Mouse (Mus musculus) ES-E14 (cell line): Measurements from ENCODE around the gene Slk. TPM values are rescaled to one million over a fixed set of nuclear protein-coding genes. Genes with fewer than 3 reads are reported as not detected.

Experiments used
- DNase-seq: peaks from one replicate; pipeline ENCODE4 v3.0.0-alpha.2; 2013; ENCODE audit warnings: low read depth, low spot score
- H3K27ac ChIP-seq: 2 replicates; pipeline ENCODE4 v1.5.1; 2012; ENCODE audit warnings: low read depth, mild to moderate bottlenecking, low read length, moderate library complexity, mixed read lengths; ENCODE audit not compliant: poor library complexity, insufficient read depth, severe bottlenecking
- H3K36me3 ChIP-seq: 2 replicates; pipeline ENCODE4 v1.6.1; 2012; ENCODE audit warnings: mild to moderate bottlenecking, low read length, moderate library complexity, mixed read lengths; ENCODE audit not compliant: control insufficient read depth, poor library complexity, insufficient read depth, severe bottlenecking
- H3K4me1 ChIP-seq, 2 experiments: fragments of 150-350 bp in 1 of 2; sonication (generic) in 1 of 2; 2 replicates each; pipeline ENCODE4 v1.6.1; 2012; ENCODE audit warnings: low read length in 2 of 2, mild to moderate bottlenecking in 1 of 2, mixed read lengths in 1 of 2; ENCODE audit not compliant: control insufficient read depth in 2 of 2, insufficient read depth in 2 of 2, poor library complexity in 1 of 2
- H3K4me3 ChIP-seq, 2 experiments: fragments of 150-350 bp in 1 of 2; sonication (generic) in 1 of 2; 2 replicates each; pipeline ENCODE4 v1.5.1; 2012; ENCODE audit warnings: low read length in 2 of 2, low read depth in 1 of 2, mild to moderate bottlenecking in 1 of 2, mixed read lengths in 1 of 2; ENCODE audit not compliant: insufficient read depth in 1 of 2, poor library complexity in 1 of 2, severe bottlenecking in 1 of 2
- H3K9ac ChIP-seq: 2 replicates; pipeline ENCODE4 v1.6.1; 2012; ENCODE audit warnings: low read depth, mild to moderate bottlenecking, low read length, mixed read lengths; ENCODE audit not compliant: poor library complexity, insufficient read depth, severe bottlenecking
- H3K9me3 ChIP-seq: fragments of 150-350 bp; sonication (generic); 2 replicates; pipeline ENCODE4 v1.6.1; 2012; ENCODE audit warnings: low read depth, mild to moderate bottlenecking, low read length; ENCODE audit not compliant: control insufficient read depth, insufficient read depth
- CHD2 ChIP-seq: IDR thresholded peaks from 2 replicates; pipeline ENCODE4 v1.6.1; 2014; ENCODE audit warnings: mild to moderate bottlenecking, low read depth, low read length, inconsistent platforms
- HCFC1 ChIP-seq: IDR thresholded peaks from 2 replicates; pipeline ENCODE4 v1.6.1; 2012; ENCODE audit warnings: low read length, inconsistent platforms, borderline replicate concordance; ENCODE audit not compliant: insufficient read depth
- MAFK ChIP-seq: IDR thresholded peaks from 2 replicates; pipeline ENCODE4 v1.6.1; 2014; ENCODE audit warnings: mild to moderate bottlenecking, low read depth, low read length, inconsistent platforms; ENCODE audit not compliant: insufficient read depth
- ZC3H11A ChIP-seq: IDR thresholded peaks from 2 replicates; pipeline ENCODE4 v1.6.1; 2012; ENCODE audit warnings: low read depth, mild to moderate bottlenecking, inconsistent platforms, low read length, borderline replicate concordance
- ZNF384 ChIP-seq: IDR thresholded peaks from 2 replicates; pipeline ENCODE4 v1.6.1; 2012; ENCODE audit warnings: low read depth, low read length, inconsistent platforms
- in situ Hi-C, 2 experiments: fragments of 600-800 bp; cut with MboI; formaldehyde crosslinking; loops; one replicate each; pipeline ENCODE4 v1.15.1; 2025; ENCODE audit warnings: low sequenced_read_pairs in 2 of 2, inconsistent platforms in 1 of 2; ENCODE audit not compliant: unreplicated experiment in 2 of 2
- total RNA-seq: library from RNA; depleted of rRNA; stranded (reverse); fragments of 300-350 nt; gene quantifications from 2 replicates; pipeline ENCODE4 v1.2.3, GENCODE M21; 2012

Slk gene
- total RNA-seq, 1 experiment = 23.4 TPM

DNA sequence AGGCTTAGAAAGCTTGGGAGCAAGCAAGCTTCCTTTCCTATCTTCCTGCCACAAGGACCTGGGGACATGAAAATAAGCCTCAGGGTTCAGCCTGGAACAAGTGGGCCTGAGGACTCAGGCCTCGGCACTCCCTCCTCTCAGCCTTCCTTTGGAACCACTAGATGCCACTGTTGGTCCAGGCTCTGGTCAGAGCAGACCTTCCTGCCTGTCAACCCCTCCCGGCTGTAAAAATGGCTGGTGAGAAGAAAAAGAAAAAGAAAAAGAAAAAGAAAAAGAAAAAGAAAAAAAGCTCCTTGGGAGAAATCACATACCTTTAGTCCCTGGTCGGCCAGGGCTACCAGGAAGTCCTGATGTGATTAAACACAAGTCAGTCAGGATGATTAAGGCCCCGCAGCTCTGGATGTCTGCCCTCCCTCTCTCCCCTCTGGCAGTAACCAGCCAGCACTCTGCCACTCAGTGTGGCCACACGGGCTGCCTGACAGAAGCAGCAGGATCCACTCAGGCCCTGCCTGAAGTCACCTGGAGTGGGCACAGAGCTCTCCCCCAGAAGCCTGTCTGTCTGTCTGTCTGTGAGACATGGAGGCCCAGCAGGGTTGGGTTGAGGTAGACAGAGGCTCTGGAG, 79.5 kb downstream of the Slk start:
- H3K9me3 ChIP-seq = no peaks in the 10 kb centered on the region
- no peak overlapping the region for H3K4me3 ChIP-seq
- H3K27ac ChIP-seq = no peak overlapping the region
- TF ChIP-seq ZC3H11A = no peak
- TF ChIP-seq ZNF384 = no peak
- no peak for TF ChIP-seq CHD2
- no peak for TF ChIP-seq HCFC1
- TF ChIP-seq MAFK = no peak
- peaks cover 0 to 3% of the 10 kb centered on the region in 2 experiments; a peak in 1 of 4 replicates for H3K4me1 ChIP-seq
- H3K9ac ChIP-seq = no peak overlapping the region
- no peaks in the 10 kb centered on the region for H3K36me3 ChIP-seq
- DNase-seq = no peak
- in situ Hi-C loops = no loop called here

- Histone ChIP-seq H3K36me3 (no peaks in the 10 kb centered on the region), H3K9ac (no peak overlapping the region), H3K4me3 (no peak overlapping the region), H3K27ac (no peak overlapping the region), H3K4me1 (peaks cover 0 to 3% of the 10 kb centered on the region in 2 experiments; a peak in 1 of 4 replicates), H3K9me3 (no peaks in the 10 kb centered on the region)
- DNase-seq = no peak
- in situ Hi-C loops = no loop called here
- TF ChIP-seq HCFC1 (no peak), ZC3H11A (no peak), MAFK (no peak), ZNF384 (no peak), CHD2 (no peak)
These were observed 80.4 kb downstream of the Slk start for GRCm38 (mm10) chr19:47659765-47660408.

DNA sequence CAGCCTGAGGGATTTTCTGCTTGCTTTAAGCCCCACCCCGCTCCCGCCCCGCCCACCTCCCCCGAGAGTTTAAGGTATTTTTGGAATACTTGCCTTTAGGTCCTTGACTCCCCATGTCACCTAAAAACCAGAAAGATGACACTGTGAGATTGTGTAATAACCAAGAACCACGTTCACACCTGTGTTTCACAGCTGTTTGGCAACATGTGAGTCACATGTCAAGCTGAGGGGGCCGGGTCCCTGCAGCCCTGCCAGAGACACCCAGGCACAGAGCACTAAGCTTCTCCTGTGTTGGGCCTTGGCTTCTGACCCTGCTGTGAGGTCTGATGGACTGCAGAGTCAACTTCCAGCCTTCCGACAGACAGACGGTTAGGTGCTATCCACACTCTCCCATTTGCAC, 88.1 kb downstream of the Slk start:
- H3K27ac ChIP-seq = no peak overlapping the region
- no peak for TF ChIP-seq CHD2
- no peak for TF ChIP-seq ZNF384
- no peak for TF ChIP-seq MAFK
- no peak for DNase-seq
- peaks cover 0 to 9% of the 10 kb centered on the region in 2 experiments; a peak in 1 of 4 replicates for H3K4me1 ChIP-seq
- H3K36me3 ChIP-seq = no peaks in the 10 kb centered on the region
- no peak overlapping the region for H3K9ac ChIP-seq
- H3K9me3 ChIP-seq = no peaks in the 10 kb centered on the region
- no peak overlapping the region for H3K4me3 ChIP-seq
- in situ Hi-C loops = no loop called here

- Histone ChIP-seq H3K9ac (no peak overlapping the region), H3K4me1 (peaks cover 0 to 9% of the 10 kb centered on the region in 2 experiments; a peak in 1 of 4 replicates), H3K36me3 (no peaks in the 10 kb centered on the region), H3K4me3 (no peak overlapping the region), H3K27ac (no peak overlapping the region), H3K9me3 (no peaks in the 10 kb centered on the region)
- no peak for DNase-seq
- in situ Hi-C loops = no loop called here
- TF ChIP-seq ZNF384 (no peak), HCFC1 (no peak), CHD2 (no peak), MAFK (no peak), ZC3H11A (no peak)
These were observed 88.9 kb downstream of the Slk start for GRCm38 (mm10) chr19:47668399-47668798.

- Histone ChIP-seq H3K36me3 (no peaks in the 10 kb centered on the region), H3K4me1 (peaks cover 0 to 7% of the 10 kb centered on the region in 2 experiments; a peak in 1 of 4 replicates), H3K4me3 (no peak overlapping the region), H3K9me3 (no peaks in the 10 kb centered on the region), H3K9ac (no peak overlapping the region), H3K27ac (no peak overlapping the region)
- peak; percentile 61 for DNase-seq
- TF ChIP-seq ZNF384 = no peak
- TF ChIP-seq ZC3H11A = no peak
- TF ChIP-seq MAFK = no peak
- TF ChIP-seq HCFC1 = no peak
- TF ChIP-seq CHD2 = no peak
- in situ Hi-C loops = no loop called here
These were observed 94.9 kb downstream of the Slk start for GRCm38 (mm10) chr19:47674419-47674818.
